Mouse (Mus musculus): ENCODE data around the gene Anapc15. TPM values are rescaled to one million over a fixed set of nuclear protein-coding genes. Genes with fewer than 3 reads are reported as not detected.

Anapc15 gene
- polyA plus RNA-seq, 1 experiment from 2014 or later: 91.2 TPM

- H3K4me3 ChIP-seq: no peak overlapping the region
- no peak overlapping the region for H3K27ac ChIP-seq
- no peaks in the 10 kb centered on the region for H3K9me3 ChIP-seq
- H3K36me3 ChIP-seq: no peaks in the 10 kb centered on the region
- H3K4me1 ChIP-seq (replicated peaks): no peaks in the 10 kb centered on the region
- H3K27me3 ChIP-seq (ENCODE audit: insufficient read depth, poor library complexity, severe bottlenecking): no peaks in the 10 kb centered on the region
- no peak for DNase-seq (ENCODE audit: low spot score)
Observed at GRCm38 (mm10) chr7:101860978-101861377, 2.5 kb upstream of the Anapc15 start.

GRCm38 (mm10) chr7:101862291-101862690 lies 1.2 kb upstream of the Anapc15 start:
- no peak overlapping the region for H3K27ac ChIP-seq
- 78% methylated on average over 3 of the region's 3 CpGs for WGBS
- DNase-seq (ENCODE audit: low spot score): no peak
- no peak overlapping the region for H3K4me3 ChIP-seq
- H3K9me3 ChIP-seq: no peaks in the 10 kb centered on the region
- H3K27me3 ChIP-seq (ENCODE audit: insufficient read depth, poor library complexity, severe bottlenecking): no peaks in the 10 kb centered on the region
- H3K36me3 ChIP-seq: no peaks in the 10 kb centered on the region
- H3K4me1 ChIP-seq (replicated peaks): peaks cover 5% of the 10 kb centered on the region; the same call in 1 of the 2 replicates

GRCm38 (mm10) chr7:101866491-101867265 lies 3.2 kb downstream of the Anapc15 start:
- H3K4me3 ChIP-seq: no peak overlapping the region
- DNase-seq (ENCODE audit: low spot score): no peak
- H3K36me3 ChIP-seq: no peaks in the 10 kb centered on the region
- H3K9me3 ChIP-seq: no peaks in the 10 kb centered on the region
- WGBS: 84% methylated on average over 11 of the region's 11 CpGs
- no peaks in the 10 kb centered on the region for H3K27me3 ChIP-seq (ENCODE audit: insufficient read depth, poor library complexity, severe bottlenecking)
- H3K27ac ChIP-seq: no peak overlapping the region
- peaks cover 20% of the 10 kb centered on the region for H3K4me1 ChIP-seq (replicated peaks)

DNA sequence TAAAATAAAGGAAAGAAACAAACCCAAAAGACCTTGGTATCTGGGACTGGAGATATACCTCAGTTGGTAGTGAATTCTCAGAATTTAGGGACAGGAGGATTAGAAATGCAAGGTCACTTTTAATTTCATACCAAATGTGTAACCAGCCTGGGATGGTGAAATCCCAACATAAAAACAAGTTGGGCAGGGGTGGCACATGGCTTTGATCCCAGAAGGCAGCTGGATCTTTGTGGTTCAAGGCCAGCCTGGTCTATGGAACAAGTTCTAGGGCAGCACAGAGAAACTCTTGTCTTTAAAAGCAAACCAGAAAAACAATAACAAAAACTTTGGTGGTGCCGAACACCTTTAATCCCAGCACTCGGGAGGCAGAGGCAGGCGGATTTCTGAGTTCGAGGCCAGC lies 4.0 kb downstream of the Anapc15 start:
- H3K9me3 ChIP-seq: no peaks in the 10 kb centered on the region
- no peak for DNase-seq (ENCODE audit: low spot score)
- WGBS: 98% methylated on average over 4 of the region's 4 CpGs

DNA sequence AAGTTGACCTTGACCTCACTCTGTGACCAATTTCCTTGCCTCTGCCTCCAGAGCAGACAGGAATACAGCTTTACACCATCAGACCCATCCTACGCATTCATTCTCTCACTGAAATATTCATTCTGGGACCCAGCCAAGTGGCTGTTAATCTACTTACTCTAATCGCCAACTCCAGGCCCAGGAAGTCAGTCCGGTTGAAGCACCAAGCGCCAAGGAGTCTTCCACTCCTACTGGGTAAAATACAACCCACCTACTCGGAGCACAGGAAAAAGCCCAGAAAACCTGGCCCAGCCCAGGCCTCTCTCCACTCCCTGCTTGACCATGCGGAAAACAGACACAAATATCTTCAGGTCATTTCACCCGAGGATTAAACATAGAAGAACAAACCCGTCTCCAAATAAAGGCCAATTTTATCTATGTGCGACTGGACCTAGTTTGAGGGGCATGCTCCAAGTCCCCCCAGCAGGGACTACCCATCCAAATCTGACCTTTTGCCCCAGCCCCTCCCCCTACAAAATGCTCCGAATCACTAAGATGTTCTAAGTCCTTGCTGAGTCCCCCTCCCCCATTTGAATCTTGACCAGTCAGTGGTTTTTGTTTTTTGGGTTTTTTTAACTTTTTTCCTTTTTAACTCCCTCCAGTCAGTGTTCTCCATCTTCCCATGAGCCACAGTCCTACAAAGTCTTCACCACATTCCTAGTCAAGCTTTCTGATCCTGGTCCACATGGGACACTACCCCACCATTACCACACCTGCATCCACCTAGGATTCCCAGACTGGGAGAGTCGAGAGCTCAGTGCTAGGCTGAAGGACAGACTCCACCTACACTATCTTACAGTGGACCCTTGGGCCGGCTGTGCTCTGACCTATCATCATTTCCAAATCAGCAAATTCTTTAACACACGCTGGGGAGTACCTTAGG lies 5.0 kb downstream of the Anapc15 start:
- no peaks in the 10 kb centered on the region for H3K36me3 ChIP-seq
- no peaks in the 10 kb centered on the region for H3K9me3 ChIP-seq
- no peaks in the 10 kb centered on the region for H3K27me3 ChIP-seq (ENCODE audit: insufficient read depth, poor library complexity, severe bottlenecking)
- no peak overlapping the region for H3K4me3 ChIP-seq
- 57% methylated on average over 13 of the region's 13 CpGs for WGBS
- no peak overlapping the region for H3K27ac ChIP-seq
- no peak for DNase-seq (ENCODE audit: low spot score)
- peaks cover 20% of the 10 kb centered on the region for H3K4me1 ChIP-seq (replicated peaks)

More for the DNA sequence above, 4.0 kb downstream of the Anapc15 start:
- H3K4me3 ChIP-seq: no peak overlapping the region
- no peaks in the 10 kb centered on the region for H3K36me3 ChIP-seq
- no peaks in the 10 kb centered on the region for H3K27me3 ChIP-seq (ENCODE audit: insufficient read depth, poor library complexity, severe bottlenecking)
- H3K4me1 ChIP-seq (replicated peaks): peaks cover 20% of the 10 kb centered on the region
- H3K27ac ChIP-seq: no peak overlapping the region

GRCm38 (mm10) chr7:101869163-101869500 lies 5.6 kb downstream of the Anapc15 start:
- Histone ChIP-seq H3K4me3 (no peak overlapping the region), H3K27ac (no peak overlapping the region)

DNA sequence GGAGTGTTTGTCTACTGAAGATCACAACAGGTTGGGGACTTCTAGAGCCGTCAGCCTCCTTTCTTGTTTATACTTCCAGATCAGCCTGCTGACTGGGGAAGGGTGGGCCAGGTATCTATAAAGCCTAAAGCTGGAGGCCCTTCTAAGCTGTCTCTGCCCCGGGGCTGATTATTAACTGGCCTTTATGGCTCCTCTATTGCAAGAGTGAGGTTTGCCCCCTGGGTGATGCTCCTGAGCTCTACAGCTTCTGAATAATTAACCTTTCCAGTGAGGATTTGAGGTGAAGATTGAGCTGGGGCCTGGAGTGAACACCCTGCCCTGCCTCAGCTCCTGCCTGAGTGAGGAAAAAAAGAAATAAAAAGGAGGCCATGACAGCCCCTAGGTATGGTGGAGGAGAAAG lies 7.1 kb downstream of the Anapc15 start, which contains the start of gene Folr1:
Gene Folr1 (minus strand): TSS at position 160 of the 400 bp plus-strand sequence.
- DNase-seq (ENCODE audit: low spot score): no peak
- Histone ChIP-seq H3K27me3 (ENCODE audit: insufficient read depth, poor library complexity, severe bottlenecking) (no peaks in the 10 kb centered on the region), H3K36me3 (no peaks in the 10 kb centered on the region), H3K9me3 (no peaks in the 10 kb centered on the region), H3K27ac (no peak within 1 kb of the TSS), H3K4me1 (replicated peaks) (peaks cover 20% of the 10 kb centered on the region), H3K4me3 (no peak within 1 kb of the TSS)
- 83% methylated on average over 2 of the region's 2 CpGs for WGBS

More at GRCm38 (mm10) chr7:101869163-101869500, 5.6 kb downstream of the Anapc15 start:
- 45% methylated on average over 7 of the region's 7 CpGs for WGBS
- peaks cover 20% of the 10 kb centered on the region for H3K4me1 ChIP-seq (replicated peaks)
- DNase-seq (ENCODE audit: low spot score): peak; percentile 7
- no peaks in the 10 kb centered on the region for H3K9me3 ChIP-seq
- H3K27me3 ChIP-seq (ENCODE audit: insufficient read depth, poor library complexity, severe bottlenecking): no peaks in the 10 kb centered on the region
- H3K36me3 ChIP-seq: no peaks in the 10 kb centered on the region

- 92% methylated on average over 3 of the region's 3 CpGs for WGBS
- Histone ChIP-seq H3K36me3 (no peaks in the 10 kb centered on the region), H3K4me3 (no peak overlapping the region), H3K27me3 (ENCODE audit: insufficient read depth, poor library complexity, severe bottlenecking) (no peaks in the 10 kb centered on the region), H3K4me1 (replicated peaks) (peaks cover 20% of the 10 kb centered on the region), H3K27ac (no peak overlapping the region), H3K9me3 (no peaks in the 10 kb centered on the region)
- DNase-seq (ENCODE audit: low spot score): no peak
Observed at GRCm38 (mm10) chr7:101871296-101871695, 7.8 kb downstream of the Anapc15 start.

DNA sequence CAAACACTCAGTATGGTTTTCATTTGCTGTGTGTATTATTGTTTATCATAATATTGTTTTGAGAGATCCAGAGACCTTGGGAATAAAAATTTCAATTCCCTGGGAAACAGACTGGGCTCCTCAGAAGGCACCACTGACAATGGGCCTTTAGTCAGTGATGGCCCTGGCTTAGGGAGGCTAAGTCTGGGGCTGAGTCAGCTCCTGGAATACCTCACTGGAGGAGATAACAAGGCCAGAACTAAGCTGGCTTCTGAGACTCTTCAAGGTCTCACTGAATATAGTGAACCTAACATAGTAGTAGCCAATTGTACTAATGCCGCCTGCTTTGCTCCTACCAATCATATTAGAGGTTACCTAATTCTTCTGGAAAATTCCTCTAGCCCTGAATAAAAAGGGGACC lies 12.5 kb downstream of the Anapc15 start:
- Histone ChIP-seq H3K27me3 (ENCODE audit: insufficient read depth, poor library complexity, severe bottlenecking) (no peaks in the 10 kb centered on the region), H3K36me3 (no peaks in the 10 kb centered on the region), H3K27ac (no peak overlapping the region), H3K4me1 (replicated peaks) (no peaks in the 10 kb centered on the region), H3K9me3 (no peaks in the 10 kb centered on the region), H3K4me3 (no peak overlapping the region)
- DNase-seq (ENCODE audit: low spot score): no peak
- WGBS: 94% methylated on average over 1 of the region's 1 CpGs

GRCm38 (mm10) chr7:101880855-101881254 lies 17.3 kb downstream of the Anapc15 start:
- no peak for DNase-seq (ENCODE audit: low spot score)
- no peaks in the 10 kb centered on the region for H3K9me3 ChIP-seq
- no peaks in the 10 kb centered on the region for H3K27me3 ChIP-seq (ENCODE audit: insufficient read depth, poor library complexity, severe bottlenecking)
- H3K4me1 ChIP-seq (replicated peaks): 0 out of 2 replicates have a peak, but pooled peaks cover 4% of the 10 kb centered on the region
- no peak overlapping the region for H3K27ac ChIP-seq
- no peaks in the 10 kb centered on the region for H3K36me3 ChIP-seq
- 81% methylated on average over 4 of the region's 4 CpGs for WGBS
- H3K4me3 ChIP-seq: no peak overlapping the region

GRCm38 (mm10) chr7:101882413-101883154 lies 19.1 kb downstream of the Anapc15 start:
- no peak overlapping the region for H3K4me3 ChIP-seq
- H3K9me3 ChIP-seq: no peaks in the 10 kb centered on the region
- H3K27ac ChIP-seq: no peak overlapping the region
- H3K4me1 ChIP-seq (replicated peaks): 0 out of 2 replicates have a peak, but pooled peaks cover 4% of the 10 kb centered on the region
- H3K36me3 ChIP-seq: no peaks in the 10 kb centered on the region
- WGBS: 67% methylated on average over 9 of the region's 9 CpGs
- no peaks in the 10 kb centered on the region for H3K27me3 ChIP-seq (ENCODE audit: insufficient read depth, poor library complexity, severe bottlenecking)
- DNase-seq (ENCODE audit: low spot score): no peak

DNA sequence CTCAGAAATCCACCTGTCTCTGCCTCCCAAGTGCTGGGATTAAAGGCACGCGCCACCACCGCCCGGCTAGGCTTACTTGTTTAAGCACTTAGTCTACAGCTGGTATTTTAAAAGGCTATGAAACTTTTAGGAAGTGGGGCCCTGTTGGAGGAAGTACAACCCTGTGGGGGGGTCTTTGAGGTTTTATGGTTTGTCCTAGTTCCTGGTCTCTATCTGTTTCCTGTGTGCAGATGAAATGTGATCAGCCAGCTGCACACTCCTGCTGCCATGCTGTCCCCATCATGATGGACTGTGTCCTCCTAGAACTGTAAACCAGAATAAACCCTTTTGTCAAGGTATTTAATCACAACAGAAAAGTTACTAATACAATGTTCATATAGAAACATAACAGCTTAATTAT lies 20.6 kb downstream of the Anapc15 start:
- no peaks in the 10 kb centered on the region for H3K9me3 ChIP-seq
- no peak overlapping the region for H3K27ac ChIP-seq
- 0 out of 2 replicates have a peak, but pooled peaks cover 4% of the 10 kb centered on the region for H3K4me1 ChIP-seq (replicated peaks)
- no peak overlapping the region for H3K4me3 ChIP-seq
- H3K36me3 ChIP-seq: no peaks in the 10 kb centered on the region
- no peak for DNase-seq (ENCODE audit: low spot score)
- no peaks in the 10 kb centered on the region for H3K27me3 ChIP-seq (ENCODE audit: insufficient read depth, poor library complexity, severe bottlenecking)
- WGBS: 92% methylated on average over 4 of the region's 4 CpGs
